Mouse (Mus musculus): ENCODE results near the gene Olfr1441. TPM values are rescaled to one million over a fixed set of nuclear protein-coding genes. Genes with fewer than 3 reads are reported as not detected.
A peak's percentile ranks its signal among the peaks of the same experiment; 100 is the strongest.

Gene Olfr1441
- total RNA-seq (2021), result not detected

DNA sequence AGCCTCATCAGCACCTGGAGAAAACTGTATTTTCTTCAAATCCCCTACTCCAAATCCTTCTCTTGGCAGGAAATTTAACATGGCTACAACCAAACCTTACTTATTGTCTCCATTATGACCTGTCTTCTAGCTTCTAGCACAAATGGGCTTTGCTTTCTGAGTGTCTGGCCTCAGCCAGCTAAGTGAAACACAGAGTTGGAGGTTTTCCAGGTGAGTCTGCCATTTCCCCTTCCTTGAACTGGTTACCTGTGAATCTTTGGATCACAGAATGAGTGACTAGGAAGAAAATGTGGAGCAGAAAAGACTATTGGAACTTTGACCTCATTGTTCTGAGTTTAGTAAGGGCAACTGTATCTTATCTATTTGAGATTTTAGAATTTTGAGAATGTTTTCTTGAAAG lies at the start of gene Olfr1441:
Gene Olfr1441, plus strand, starts transcription at position 73 of the 400 bp plus-strand sequence.
- DNase-seq (ENCODE audit: extremely low spot score in 1 of 2, low spot score in 2 of 2), result no peak
- intact Hi-C loops (cut with DNase I), result no loop called here

DNA sequence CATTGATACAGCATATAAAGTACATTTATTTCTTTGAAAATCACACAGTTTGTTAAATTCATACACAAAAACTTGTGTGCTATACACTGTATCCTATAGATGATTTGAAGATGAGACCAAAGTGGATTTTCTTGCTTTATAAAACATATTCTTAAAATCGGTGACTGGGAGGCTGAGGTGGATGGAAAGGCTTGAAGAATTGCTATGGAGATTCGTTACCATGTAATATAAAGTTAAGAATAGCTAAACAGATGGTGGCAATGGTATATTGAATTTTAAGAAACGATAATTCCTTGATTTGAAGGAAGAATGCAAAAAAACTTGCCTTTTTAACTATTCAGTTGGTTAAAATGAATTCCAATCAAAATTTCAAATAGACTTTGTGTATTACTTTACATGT lies 44.2 kb upstream of the Olfr1441 start:
- intact Hi-C loops (cut with DNase I), result no loop called here
- DNase-seq (ENCODE audit: extremely low spot score in 1 of 2, low spot score in 2 of 2), result no peak

DNA sequence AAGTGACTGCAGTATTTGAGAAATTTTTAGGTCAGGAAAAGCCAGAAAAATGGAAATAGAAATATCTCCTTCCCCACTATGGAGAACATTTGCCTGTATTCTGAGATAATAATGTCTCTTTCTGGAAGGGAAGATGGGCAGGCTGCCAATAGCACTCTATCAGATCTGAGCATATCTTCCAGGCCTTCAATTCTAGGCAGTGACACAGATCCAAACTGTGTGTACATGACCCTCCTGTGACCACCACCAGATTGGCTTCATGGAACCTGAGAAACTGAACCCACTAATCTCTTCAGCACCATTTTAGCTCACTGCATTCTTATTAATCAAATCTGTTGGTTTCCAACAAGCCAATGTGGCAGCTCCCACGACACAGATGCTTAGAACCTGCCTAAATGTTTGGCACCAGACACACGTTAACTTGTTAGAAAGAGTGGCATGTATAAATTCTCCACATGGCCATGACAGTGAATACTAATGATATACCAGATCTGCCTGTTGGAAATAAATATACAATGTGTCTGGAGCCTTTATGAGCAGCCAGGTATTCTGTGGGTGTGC lies 42.7 kb upstream of the Olfr1441 start:
- intact Hi-C loops (cut with DNase I), result no loop called here
- DNase-seq (ENCODE audit: extremely low spot score in 1 of 2, low spot score in 2 of 2), result peak; percentile 16 to 27

DNA sequence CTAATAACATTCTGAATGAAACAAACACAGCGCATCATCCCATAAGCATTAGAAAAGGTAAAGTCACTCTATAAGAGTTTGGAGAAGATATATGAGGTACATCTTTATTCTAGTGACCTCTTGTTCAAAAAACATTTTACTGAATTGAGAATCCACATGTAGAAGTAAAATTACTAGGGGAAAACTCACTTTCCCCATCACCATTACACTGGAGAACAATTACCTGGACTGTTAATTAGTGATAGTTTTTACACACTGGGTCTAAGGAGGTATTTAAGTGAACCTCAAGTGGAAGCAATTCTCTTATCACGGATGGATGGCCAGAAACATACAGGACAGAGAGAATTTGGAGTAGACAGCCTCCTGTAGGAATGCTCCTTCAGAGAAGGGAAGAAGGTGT lies 30.3 kb upstream of the Olfr1441 start, which contains the start of gene Olfr1440:
Gene Olfr1440, plus strand, starts transcription at position 301 of the 400 bp plus-strand sequence.
- intact Hi-C loops (cut with DNase I), result no loop called here
- no peak for DNase-seq (ENCODE audit: extremely low spot score in 1 of 2, low spot score in 2 of 2)

DNA sequence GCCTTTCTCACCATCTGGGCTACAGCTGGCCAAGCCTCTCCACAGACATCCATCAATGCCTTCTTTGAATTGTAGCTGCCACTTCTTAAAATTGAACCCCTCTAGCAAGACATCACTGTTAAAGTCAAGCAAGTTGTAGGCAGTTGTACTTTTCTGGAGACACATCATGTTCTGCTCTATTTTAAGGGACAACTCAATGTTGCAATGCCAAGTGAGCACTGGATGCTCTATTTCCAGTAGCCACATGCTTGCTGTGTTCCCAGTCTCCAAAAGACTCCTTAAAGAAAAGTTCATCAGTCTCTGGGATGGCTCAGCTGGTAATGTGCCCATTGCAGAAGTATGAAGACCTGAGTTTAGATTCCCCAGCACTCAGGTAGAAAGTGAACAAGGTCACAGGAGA lies 3.5 kb upstream of the Olfr1441 start:
- intact Hi-C loops (cut with DNase I), result no loop called here
- no peak for DNase-seq (ENCODE audit: extremely low spot score in 1 of 2, low spot score in 2 of 2)

DNA sequence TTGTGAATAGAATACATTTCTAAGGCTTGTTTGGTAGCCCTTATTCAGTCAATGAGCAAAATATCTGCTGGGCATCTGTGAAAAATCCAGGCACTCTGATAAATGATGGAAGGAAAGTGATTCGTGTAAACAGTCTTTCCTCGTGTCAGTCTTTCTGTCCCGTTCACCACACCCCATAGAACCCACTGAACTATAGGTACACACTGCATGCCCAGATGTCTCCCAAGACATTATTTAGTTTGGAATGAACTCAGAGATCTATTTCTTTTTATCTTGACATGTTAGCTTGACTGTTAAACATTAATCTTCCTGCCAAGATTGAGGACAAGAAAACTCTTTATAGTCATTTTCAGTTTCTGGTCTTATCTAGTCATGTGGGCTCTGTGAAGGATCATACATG lies 1.1 kb downstream of the Olfr1441 start:
- DNase-seq (ENCODE audit: extremely low spot score in 1 of 2, low spot score in 2 of 2), result no peak
- intact Hi-C loops (cut with DNase I), result no loop called here

DNA sequence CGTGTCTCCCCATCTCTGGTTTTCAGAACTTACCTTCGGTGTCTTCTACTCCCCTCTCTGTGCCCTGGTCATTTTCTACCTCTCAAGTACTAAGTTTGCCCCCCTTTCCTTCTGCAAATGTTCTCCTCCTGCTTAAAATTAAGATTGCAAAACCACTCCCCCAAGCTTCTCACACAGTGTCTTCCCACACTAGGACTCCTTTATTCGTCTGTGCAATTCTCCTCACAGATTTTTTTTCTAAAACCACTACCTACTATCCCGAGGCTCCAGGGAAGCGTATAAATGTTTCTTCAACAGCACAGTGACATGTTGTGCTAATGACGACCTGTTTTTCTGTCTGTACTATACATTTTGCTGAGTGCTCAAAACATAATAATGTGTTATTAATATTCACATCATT lies 3.3 kb downstream of the Olfr1441 start:
- DNase-seq (ENCODE audit: extremely low spot score in 1 of 2, low spot score in 2 of 2), result no peak
- intact Hi-C loops (cut with DNase I), result loop anchor here (10.0 kb wide), 1 partner anchor 406 kb away; no protein-coding TSS in a partner anchor

DNA sequence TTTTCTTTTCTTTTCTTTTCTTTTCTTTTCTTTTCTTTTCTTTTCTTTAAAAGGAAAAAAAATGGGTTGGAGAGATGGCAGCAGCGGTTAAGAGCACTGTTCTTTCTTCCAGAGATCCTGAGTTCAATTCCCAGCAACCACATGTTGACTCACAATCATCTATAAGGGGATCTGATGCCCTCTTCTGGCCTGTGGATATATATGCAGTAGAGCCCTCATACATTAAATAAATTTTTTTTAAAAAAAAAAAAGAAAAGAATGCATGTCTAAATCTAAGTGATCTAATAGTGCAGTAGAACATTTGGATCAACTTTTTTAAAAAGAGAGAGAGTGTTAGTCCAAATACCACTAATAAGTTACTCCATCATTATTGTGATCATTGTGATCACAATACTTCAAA lies 4.4 kb downstream of the Olfr1441 start:
- no peak for DNase-seq (ENCODE audit: extremely low spot score in 1 of 2, low spot score in 2 of 2)
- intact Hi-C loops (cut with DNase I), result loop anchor here (10.0 kb wide), 1 partner anchor 407 kb away; no protein-coding TSS in a partner anchor

DNA sequence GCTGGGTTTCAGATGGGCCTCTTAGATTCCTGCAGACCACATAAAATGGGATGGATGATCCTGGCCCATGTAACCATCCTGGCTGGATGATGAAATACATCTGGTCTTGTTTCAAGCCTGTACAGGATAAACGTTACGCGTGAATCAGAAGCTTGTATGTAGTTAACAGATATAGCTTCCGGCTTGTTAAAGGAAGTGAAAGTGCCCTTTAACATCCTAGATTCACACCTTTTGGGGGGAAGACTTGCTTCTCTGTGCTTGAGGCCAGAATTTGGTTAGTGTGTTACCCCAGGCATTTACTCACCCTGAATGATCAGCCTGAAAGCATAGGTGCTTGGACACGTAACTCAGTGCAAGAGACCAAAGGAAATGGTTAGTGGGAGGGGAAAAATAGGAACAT lies 9.9 kb downstream of the Olfr1441 start:
- intact Hi-C loops (cut with DNase I), result loop anchor here (10.0 kb wide), 1 partner anchor 412 kb away; no protein-coding TSS in a partner anchor
- DNase-seq (ENCODE audit: extremely low spot score in 1 of 2, low spot score in 2 of 2), result no peak

DNA sequence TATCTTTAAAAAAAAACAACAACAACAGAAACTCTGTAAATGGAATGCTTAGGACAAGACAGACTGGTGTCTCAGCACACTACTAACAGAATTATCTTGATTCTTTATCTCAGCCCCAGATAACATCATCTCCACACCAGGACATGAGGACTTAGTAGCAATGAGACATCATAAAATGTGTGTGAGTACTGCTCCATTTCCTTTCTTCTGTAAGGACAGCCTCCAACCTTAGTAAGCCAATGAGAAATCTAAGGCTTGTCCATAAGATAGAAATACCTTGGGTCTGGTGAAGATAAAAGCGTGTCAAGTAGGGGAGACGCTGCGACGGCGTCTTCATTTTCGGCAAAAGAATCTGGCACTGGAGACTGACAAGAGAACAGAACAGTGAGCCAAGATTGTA lies 10.4 kb downstream of the Olfr1441 start, which contains the start of gene Pfpl:
Gene Pfpl, plus strand, starts transcription at position 301 of the 400 bp plus-strand sequence.
- DNase-seq (ENCODE audit: extremely low spot score in 1 of 2, low spot score in 2 of 2), result no peak
- intact Hi-C loops (cut with DNase I), result loop anchor here (10.0 kb wide), 1 partner anchor 413 kb away; no protein-coding TSS in a partner anchor

DNA sequence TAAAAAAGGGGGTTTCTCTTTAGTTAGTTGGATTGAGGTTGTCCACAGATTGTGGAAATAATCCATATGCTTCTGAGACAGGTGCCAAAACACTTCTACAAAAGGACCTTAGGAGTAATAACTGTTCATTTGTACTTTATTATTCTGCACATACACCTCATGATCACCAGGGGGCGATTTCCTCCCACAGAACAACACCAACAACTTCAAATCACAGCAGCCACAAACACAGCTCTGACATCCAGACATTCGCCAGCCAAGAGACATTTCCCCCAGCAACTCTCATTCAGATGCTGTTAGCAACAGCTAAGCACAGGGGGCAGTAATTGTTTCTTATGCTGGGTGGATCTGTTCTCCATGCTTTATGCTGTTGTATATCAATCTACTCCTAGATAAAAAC lies 15.8 kb downstream of the Olfr1441 start:
- DNase-seq (ENCODE audit: extremely low spot score in 1 of 2, low spot score in 2 of 2), result peak; percentile 30 to 36
- intact Hi-C loops (cut with DNase I), result loop anchor here (5.0 kb wide), 1 partner anchor 69 kb away; the partner anchor contains the start of gene Dtx4

DNA sequence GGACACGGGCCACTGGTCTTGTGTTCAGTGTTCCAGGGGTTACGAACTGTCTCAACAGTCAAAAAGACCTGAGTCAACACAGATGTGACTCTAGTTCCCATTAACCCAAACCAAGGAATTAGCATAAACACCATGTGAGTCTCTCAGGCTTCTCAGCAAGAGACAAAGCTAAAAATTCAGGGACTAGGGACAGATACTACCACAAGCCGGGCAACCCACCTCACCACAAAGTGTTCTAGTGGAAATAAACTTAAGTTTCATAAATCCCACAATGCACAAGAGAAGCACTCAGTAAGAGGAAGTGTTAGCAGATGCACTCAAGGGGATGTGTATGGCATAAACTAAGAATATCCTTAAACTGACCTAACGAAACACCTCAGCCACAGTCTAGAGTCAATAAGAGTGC lies 17.8 kb downstream of the Olfr1441 start:
- intact Hi-C loops (cut with DNase I), result no loop called here
- no peak for DNase-seq (ENCODE audit: extremely low spot score in 1 of 2, low spot score in 2 of 2)

DNA sequence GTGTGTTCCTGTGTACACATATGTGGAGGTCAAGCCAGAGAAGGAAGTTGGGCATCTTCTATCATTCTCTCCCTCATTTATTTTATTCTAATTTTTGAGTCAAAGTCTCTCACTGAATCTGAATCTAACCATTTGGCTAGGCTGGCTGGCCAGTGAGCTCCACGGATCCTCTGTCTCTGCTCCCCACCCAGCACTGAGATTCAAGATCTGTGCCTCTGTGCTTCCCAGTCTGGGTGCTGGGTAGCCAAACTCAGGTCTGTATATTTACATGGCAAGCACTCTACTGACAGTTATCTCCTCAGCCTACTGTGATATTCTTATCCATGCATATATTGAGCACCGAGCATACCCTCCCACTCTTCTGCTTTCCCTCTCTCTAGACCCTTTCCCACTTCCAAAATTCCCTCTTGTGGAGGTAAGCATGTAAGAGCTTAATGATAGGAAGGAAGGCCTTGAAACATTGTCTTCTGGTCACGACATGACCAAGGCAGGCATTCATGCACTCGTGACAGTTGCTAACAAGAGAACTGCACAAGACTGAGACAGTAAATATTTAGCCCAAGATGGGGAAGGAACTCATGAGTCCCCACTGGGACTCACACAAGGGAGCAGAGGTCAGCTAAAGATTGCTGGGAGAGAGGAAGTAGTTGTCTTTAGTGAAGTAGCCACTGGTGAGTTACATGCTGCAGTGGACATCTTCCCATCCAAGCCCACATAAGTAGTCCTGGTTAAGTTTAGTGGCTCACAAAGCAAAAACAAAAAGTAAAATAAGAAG lies 18.7 kb downstream of the Olfr1441 start:
- DNase-seq (ENCODE audit: extremely low spot score in 1 of 2, low spot score in 2 of 2), result no peak
- intact Hi-C loops (cut with DNase I), result no loop called here

DNA sequence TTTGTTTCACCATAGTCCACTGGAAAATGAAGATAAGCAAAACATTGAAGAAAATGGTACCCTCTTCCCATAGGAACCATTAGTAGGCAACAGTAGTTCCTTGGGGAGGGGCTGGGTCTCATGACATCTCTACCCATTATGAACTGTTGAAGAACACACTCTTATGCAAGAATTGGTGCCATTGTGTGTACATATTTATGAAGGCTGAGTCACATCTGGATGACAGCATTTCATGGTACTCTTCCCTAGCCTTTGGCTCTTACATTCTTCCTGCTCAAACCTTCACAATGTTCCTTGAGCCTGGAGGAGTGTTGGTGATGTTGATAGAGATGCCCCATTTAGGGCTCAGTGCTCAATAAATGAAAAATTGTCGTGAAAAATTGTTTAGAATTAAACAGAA lies 22.3 kb downstream of the Olfr1441 start:
- no peak for DNase-seq (ENCODE audit: extremely low spot score in 1 of 2, low spot score in 2 of 2)
- intact Hi-C loops (cut with DNase I), result no loop called here

DNA sequence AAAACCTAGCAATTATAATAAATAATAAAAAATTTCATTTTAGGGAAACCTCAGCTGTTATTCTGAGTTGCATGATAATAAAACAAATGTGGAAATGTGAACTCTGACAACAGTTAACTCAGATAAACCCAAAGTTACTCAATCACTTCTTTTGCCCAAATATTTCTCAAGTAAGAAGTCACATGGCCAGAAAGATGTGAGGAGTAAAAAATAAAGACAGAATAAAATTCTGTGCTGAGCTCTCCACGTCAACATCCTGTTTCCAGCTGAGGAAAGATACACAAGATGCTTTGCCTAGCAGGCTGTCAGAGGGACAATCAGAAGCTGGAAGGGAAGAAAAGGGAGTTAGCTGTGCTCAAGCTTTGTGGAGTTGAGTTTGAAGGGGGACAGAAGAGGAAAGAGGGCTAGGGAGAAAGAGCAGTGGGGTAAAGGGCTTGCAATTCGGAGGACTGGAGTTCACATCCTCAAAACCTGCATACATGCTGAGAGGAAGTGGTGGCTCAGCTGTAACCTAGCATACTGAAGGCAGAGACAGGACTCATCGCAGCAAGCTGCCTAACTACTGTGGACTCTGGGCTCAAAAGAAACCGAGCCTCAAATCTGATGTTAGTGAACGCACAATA lies 23.0 kb downstream of the Olfr1441 start:
- intact Hi-C loops (cut with DNase I), result no loop called here
- no peak for DNase-seq (ENCODE audit: extremely low spot score in 1 of 2, low spot score in 2 of 2)

DNA sequence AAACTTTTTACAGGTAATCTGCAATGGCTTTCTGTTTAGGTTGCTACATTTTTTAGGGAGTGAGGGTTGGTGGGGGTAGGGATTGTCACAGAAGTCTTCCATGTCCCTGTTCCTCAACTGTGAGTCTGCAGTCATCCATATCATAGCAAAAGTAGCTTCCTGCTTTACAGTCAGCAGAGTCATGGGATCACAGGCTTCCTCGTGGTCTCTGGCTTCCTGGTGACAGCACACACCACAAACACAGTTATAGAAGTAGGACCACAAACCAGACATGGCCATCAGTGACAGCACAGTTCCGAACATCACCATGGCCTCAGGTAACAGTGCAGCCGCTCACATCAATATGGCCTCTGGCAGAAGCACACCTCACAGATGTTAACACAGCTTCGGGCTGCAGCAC lies 25.3 kb downstream of the Olfr1441 start:
- intact Hi-C loops (cut with DNase I), result no loop called here
- no peak for DNase-seq (ENCODE audit: extremely low spot score in 1 of 2, low spot score in 2 of 2)

DNA sequence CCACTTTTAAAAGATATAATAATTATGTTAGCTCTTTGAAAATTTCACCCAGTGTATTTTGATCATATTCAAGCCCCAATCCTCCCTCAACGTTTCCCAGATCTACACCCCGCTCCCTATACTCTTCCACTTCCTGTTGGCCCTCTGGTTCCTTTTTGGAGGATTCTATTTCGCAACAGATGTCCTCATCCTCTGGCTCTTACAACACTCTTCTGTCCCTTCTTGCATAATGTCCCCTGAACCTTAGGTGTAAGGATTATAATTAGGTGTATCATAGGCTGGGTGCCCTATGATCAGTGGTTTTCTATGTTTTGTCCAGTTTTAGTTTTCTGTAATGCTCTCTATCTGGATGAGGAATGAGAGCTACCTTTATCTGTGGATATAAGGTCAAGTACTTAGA lies 27.8 kb downstream of the Olfr1441 start:
- no peak for DNase-seq (ENCODE audit: extremely low spot score in 1 of 2, low spot score in 2 of 2)
- intact Hi-C loops (cut with DNase I), result no loop called here

DNA sequence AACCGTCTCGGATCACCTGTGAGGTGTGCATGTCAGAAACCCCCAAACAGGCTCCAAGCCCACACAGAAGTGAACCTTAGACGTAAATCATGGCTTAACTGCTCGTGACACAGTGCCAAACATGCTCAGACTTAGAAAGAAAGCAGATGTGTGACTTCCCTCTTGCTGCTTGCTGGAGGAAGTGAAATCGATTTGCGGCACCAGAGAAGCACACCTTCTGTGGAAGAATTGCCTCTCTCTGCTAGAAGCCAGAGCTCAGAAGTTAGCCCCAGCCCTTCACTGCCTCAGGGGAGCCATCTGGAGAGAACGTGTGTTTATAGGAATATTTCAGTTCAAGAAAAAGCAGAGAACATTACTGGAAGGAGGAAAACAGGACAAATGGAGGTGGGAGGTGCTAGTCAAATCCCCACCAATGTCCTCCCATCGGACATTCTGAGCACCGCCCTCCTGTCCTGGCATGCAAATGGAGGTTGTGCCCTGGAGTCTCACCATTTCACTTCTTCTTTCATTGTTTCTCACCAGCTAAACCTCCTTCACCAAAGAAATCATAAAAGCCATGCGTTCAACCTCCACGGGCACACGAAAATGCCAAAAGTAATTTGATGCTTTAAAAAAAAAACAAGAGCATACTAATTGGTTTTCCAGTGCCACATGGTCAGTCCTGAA lies 40.3 kb downstream of the Olfr1441 start:
- intact Hi-C loops (cut with DNase I), result no loop called here
- no peak for DNase-seq (ENCODE audit: extremely low spot score in 1 of 2, low spot score in 2 of 2)

DNA sequence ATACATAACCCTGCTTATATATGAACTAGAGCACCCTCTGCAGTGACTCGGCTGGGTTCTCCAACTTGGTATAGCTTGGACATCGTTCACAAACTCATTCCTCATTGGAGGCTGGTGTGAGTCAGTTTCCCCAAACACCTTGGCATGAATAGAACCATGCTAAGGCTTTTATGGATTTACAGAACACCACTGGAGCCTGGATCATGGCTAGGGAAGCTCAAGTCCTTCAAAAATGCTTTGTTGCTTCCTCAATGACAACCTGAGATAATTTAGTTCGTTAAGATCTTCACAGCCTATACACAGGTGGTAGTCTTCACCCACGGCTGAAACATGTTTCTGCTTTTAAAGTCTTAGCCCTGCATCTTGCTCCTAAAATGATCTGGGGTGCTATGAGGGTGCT lies 42.3 kb downstream of the Olfr1441 start:
- intact Hi-C loops (cut with DNase I), result no loop called here
- no peak for DNase-seq (ENCODE audit: extremely low spot score in 1 of 2, low spot score in 2 of 2)

Measured in left cerebral cortex, postnatal 10 days (tissue).